Mouse (Mus musculus) liver, postnatal 0 days (tissue): ENCODE measurements around the gene Cpa2. TPM values are rescaled to one million over a fixed set of nuclear protein-coding genes. Genes with fewer than 3 reads are reported as not detected.

Source experiments
- ATAC-seq: fragments of 200-750 bp; cut with Nextera tagmentation; 2 replicates; pipeline ENCODE4 v1.8.0; 2017; ENCODE audit warnings: mild to moderate bottlenecking, moderate library complexity
- DNase-seq: peaks from one replicate; pipeline ENCODE4 v3.0.0-alpha.2; 2016
- H3K27ac ChIP-seq: fragments of 300-500 bp; sonication (generic); 2 replicates; pipeline ENCODE4 v1.5.1; 2014; ENCODE audit warnings: antibody characterized with exemption, moderate library complexity, mild to moderate bottlenecking, low read depth
- H3K27me3 ChIP-seq: fragments of 300-500 bp; sonication (generic); 2 replicates; pipeline ENCODE4 v1.6.1; 2014; ENCODE audit warnings: low read length, control low read depth, mixed read lengths; ENCODE audit not compliant: insufficient read depth
- H3K36me3 ChIP-seq: fragments of 300-500 bp; sonication (generic); replicated peaks from 2 replicates; pipeline ENCODE4 v1.6.1; 2014; ENCODE audit warnings: mild to moderate bottlenecking, control low read depth, low read length, moderate library complexity, mixed read lengths; ENCODE audit not compliant: insufficient read depth
- H3K4me1 ChIP-seq: fragments of 300-500 bp; sonication (generic); 2 replicates; pipeline ENCODE4 v1.6.1; 2014; ENCODE audit warnings: antibody characterized with exemption, mild to moderate bottlenecking, control low read depth; ENCODE audit not compliant: insufficient read depth
- H3K4me2 ChIP-seq: fragments of 300-500 bp; sonication (generic); 2 replicates; pipeline ENCODE4 v1.6.1; 2014; ENCODE audit warnings: low read depth, mild to moderate bottlenecking, low read length, moderate library complexity, mixed read lengths
- H3K4me3 ChIP-seq: fragments of 300-500 bp; sonication (generic); 2 replicates; pipeline ENCODE4 v1.5.1; 2014; ENCODE audit warnings: low read depth, low read length
- H3K9ac ChIP-seq: fragments of 300-500 bp; sonication (generic); replicated peaks from 2 replicates; pipeline ENCODE4 v1.6.1; 2014; ENCODE audit warnings: mild to moderate bottlenecking, moderate library complexity
- H3K9me3 ChIP-seq: fragments of 300-500 bp; sonication (generic); 2 replicates; pipeline ENCODE4 v1.6.1; 2016; ENCODE audit warnings: mild to moderate bottlenecking, control low read depth, low read length, mixed read lengths
- CTCF ChIP-seq: sonication (generic); IDR thresholded peaks from 2 replicates; pipeline ENCODE4 v1.5.1; 2016; ENCODE audit warnings: antibody characterized with exemption, low read depth
- EP300 ChIP-seq: IDR thresholded peaks from 2 replicates; pipeline ENCODE4 v1.6.1; 2016; ENCODE audit warnings: antibody characterized with exemption, low read depth, mild to moderate bottlenecking
- WGBS: fragments of 180-500 bp; shearing (Covaris S2); extraction: QIAGEN DNeasy Blood & Tissue Kit; methylation state at CpG from one replicate; pipeline ENCODE4 v1.1.7; 2014; ENCODE audit not compliant: insufficient replicate concordance; 5-methylcytosine and 5-hydroxymethylcytosine counted together
- polyA plus RNA-seq: library from polyadenylated mRNA; unstranded; fragments of >200 nt; fragmentation: Nextera tagmentation; extraction: Ambion mirVana; gene quantifications from 2 replicates; pipeline ENCODE4 v1.2.1, GENCODE M21; 2015

The Cpa2 gene
- polyA plus RNA-seq, 1 experiment from 2014 or later = 0.63 TPM

DNA sequence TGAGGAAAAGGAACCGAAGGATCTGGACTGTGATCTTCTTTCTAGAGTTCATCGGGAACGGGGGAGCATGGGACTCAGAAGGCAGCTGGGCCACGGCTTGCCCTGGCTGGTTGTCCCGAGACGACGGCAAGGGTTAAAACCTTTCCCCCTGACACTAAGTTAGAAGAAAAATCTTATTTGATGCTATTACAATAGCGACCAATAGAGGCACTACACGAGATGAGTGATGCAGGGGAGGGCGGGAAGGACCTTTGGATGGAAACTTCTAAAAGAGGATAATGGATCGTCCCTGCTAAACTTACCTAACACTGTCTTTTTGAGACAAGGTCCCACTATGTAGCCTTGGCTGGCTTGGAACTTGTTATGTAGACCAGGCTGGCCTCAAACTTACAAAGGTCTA, 21.0 kb upstream of the Cpa2 start:
- Histone ChIP-seq H3K4me2 (no peak overlapping the region), H3K36me3 (no peaks in the 10 kb centered on the region), H3K4me1 (no peaks in the 10 kb centered on the region), H3K9me3 (no peaks in the 10 kb centered on the region), H3K4me3 (no peak overlapping the region), H3K27me3 (no peaks in the 10 kb centered on the region), H3K27ac (no peak overlapping the region), H3K9ac (no peak overlapping the region)
- DNase-seq (no peak), ATAC-seq (no peak)
- TF ChIP-seq CTCF = no peak; the same call in 1 of the 2 replicates
- TF ChIP-seq EP300 = no peak
- WGBS = 57% methylated on average over 11 of the region's 11 CpGs

DNA sequence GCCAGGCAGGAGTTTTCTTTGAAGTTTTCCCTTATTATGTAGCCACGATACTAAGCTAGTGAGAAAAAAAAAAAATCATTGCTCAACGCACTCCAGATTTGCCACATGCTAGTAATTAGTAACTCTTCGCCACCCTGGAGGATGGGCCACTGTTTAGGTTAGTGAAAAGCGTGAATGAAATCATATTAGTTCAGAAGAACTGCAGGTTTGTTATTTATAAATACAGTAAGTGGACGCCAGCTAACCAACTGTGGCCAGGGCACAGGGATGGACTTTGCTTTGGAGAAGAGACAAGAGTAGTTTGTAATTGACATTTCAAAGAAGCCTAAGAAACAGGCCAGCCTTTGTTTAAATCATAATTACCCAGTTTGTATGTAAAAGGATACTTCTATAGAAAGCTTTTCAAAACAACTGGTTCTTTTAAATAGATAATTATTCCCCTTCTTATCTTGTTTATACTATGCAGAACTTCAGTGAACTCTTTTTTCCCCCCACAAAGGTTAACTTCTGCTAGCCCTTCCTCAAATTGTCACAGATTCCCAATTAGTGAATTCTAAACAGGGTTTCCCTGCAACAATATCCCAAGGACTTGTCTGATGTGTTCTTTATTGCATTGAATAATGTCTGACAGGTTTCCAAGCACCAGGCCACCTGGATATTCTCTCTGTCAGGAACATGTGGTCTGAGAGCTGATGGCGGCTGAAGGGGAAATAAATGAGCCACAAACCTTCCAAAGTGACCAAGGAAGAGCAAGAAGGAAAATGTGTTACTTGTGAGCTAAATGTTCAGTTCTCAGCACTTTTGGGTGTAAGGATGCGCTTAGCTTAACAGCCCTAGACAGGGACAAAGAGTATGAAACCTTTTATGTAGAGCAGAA, 15.7 kb upstream of the Cpa2 start:
- 59% methylated on average over 7 of the region's 7 CpGs for WGBS
- H3K27me3 ChIP-seq = no peaks in the 10 kb centered on the region
- TF ChIP-seq EP300 (no peak), CTCF (no peak)
- H3K9me3 ChIP-seq = no peaks in the 10 kb centered on the region
- H3K4me2 ChIP-seq = no peak overlapping the region
- no peaks in the 10 kb centered on the region for H3K36me3 ChIP-seq
- no peak overlapping the region for H3K27ac ChIP-seq
- H3K9ac ChIP-seq = no peak overlapping the region
- H3K4me3 ChIP-seq = no peak overlapping the region
- H3K4me1 ChIP-seq = no peaks in the 10 kb centered on the region
- DNase-seq (no peak), ATAC-seq (no peak)

- H3K27me3 ChIP-seq = no peaks in the 10 kb centered on the region
- H3K36me3 ChIP-seq = no peaks in the 10 kb centered on the region
- no peaks in the 10 kb centered on the region for H3K4me1 ChIP-seq
- H3K9ac ChIP-seq = no peak overlapping the region
- 0 out of 2 replicates have a peak overlapping the region, but pooled peaks have one; percentile 4 for H3K4me2 ChIP-seq
- H3K27ac ChIP-seq = peak overlapping the region; percentile 39; the same call in 1 of the 2 replicates
- no peak for TF ChIP-seq CTCF
- no peak for TF ChIP-seq EP300
- H3K4me3 ChIP-seq = no peak overlapping the region
- WGBS = 38% methylated on average over 19 of the region's 19 CpGs
- DNase-seq (no peak), ATAC-seq (no peak)
- no peaks in the 10 kb centered on the region for H3K9me3 ChIP-seq
Observed at GRCm38 (mm10) chr6:30526586-30527515, 14.5 kb upstream of the Cpa2 start.

GRCm38 (mm10) chr6:30528800-30529199, 12.6 kb upstream of the Cpa2 start:
- no peaks in the 10 kb centered on the region for H3K4me1 ChIP-seq
- no peaks in the 10 kb centered on the region for H3K36me3 ChIP-seq
- H3K4me3 ChIP-seq = no peak overlapping the region
- H3K9me3 ChIP-seq = no peaks in the 10 kb centered on the region
- no peak overlapping the region for H3K4me2 ChIP-seq
- H3K27me3 ChIP-seq = no peaks in the 10 kb centered on the region
- ATAC-seq (no peak), DNase-seq (no peak)
- WGBS = 57% methylated on average over 6 of the region's 6 CpGs
- H3K9ac ChIP-seq = no peak overlapping the region
- no peak overlapping the region for H3K27ac ChIP-seq
- TF ChIP-seq CTCF (no peak), EP300 (no peak)

GRCm38 (mm10) chr6:30535340-30535739, 6.0 kb upstream of the Cpa2 start:
- H3K27me3 ChIP-seq = no peaks in the 10 kb centered on the region
- H3K27ac ChIP-seq = no peak overlapping the region
- H3K4me2 ChIP-seq = no peak overlapping the region
- H3K4me1 ChIP-seq = no peaks in the 10 kb centered on the region
- H3K36me3 ChIP-seq = no peaks in the 10 kb centered on the region
- peak; percentile 68 for DNase-seq
- no peak overlapping the region for H3K9ac ChIP-seq
- H3K9me3 ChIP-seq = no peaks in the 10 kb centered on the region
- no peak for ATAC-seq
- TF ChIP-seq CTCF = peak; percentile 76
- TF ChIP-seq EP300 = no peak
- WGBS = 36% methylated on average over 3 of the region's 3 CpGs
- H3K4me3 ChIP-seq = no peak overlapping the region

- Histone ChIP-seq H3K9me3 (no peaks in the 10 kb centered on the region), H3K27ac (no peak overlapping the region)
Observed at GRCm38 (mm10) chr6:30538240-30538639, 3.1 kb upstream of the Cpa2 start.

More at GRCm38 (mm10) chr6:30538240-30538639, 3.1 kb upstream of the Cpa2 start:
- no peak overlapping the region for H3K4me3 ChIP-seq
- 0 out of 2 replicates have a peak, but pooled peaks cover 4% of the 10 kb centered on the region for H3K27me3 ChIP-seq
- H3K4me1 ChIP-seq = peaks cover 3% of the 10 kb centered on the region; the same call in 1 of the 2 replicates
- WGBS = 61% methylated on average over 10 of the region's 10 CpGs
- H3K36me3 ChIP-seq = no peaks in the 10 kb centered on the region
- TF ChIP-seq EP300 = no peak
- no peak for TF ChIP-seq CTCF
- ATAC-seq (no peak), DNase-seq (no peak)
- H3K9ac ChIP-seq = no peak overlapping the region
- no peak overlapping the region for H3K4me2 ChIP-seq
